Mouse (Mus musculus) CD8-positive naive resting alpha-beta T cell, adult 2 months (primary cell): ENCODE data around the gene RPS10-NUDT3.

Experiments
- DNase-seq, 2 experiments: peaks; one replicate each; pipeline ENCODE4 v3.0.0; 2022; ENCODE audit warnings: low read depth in 2 of 2, low spot score in 2 of 2

The RPS10-NUDT3 gene

GRCm38 (mm10) chr17:27611519-27611884 lies 23.5 kb downstream of the RPS10-NUDT3 start:
- DNase-seq = no peak

GRCm38 (mm10) chr17:27610679-27611518 lies 24.1 kb downstream of the RPS10-NUDT3 start:
- DNase-seq = no peak

- DNase-seq = no peak
These were observed 25.4 kb downstream of the RPS10-NUDT3 start for GRCm38 (mm10) chr17:27609576-27609975.

- no peak for DNase-seq
These were observed 31.3 kb downstream of the RPS10-NUDT3 start for GRCm38 (mm10) chr17:27603522-27604234.

- DNase-seq = no peak
These were observed 32.0 kb downstream of the RPS10-NUDT3 start for GRCm38 (mm10) chr17:27603036-27603435.

GRCm38 (mm10) chr17:27600869-27601268 lies 34.2 kb downstream of the RPS10-NUDT3 start:
- no peak for DNase-seq

- no peak for DNase-seq
These were observed 34.7 kb downstream of the RPS10-NUDT3 start for GRCm38 (mm10) chr17:27600286-27600685.

GRCm38 (mm10) chr17:27596376-27597190 lies 38.4 kb downstream of the RPS10-NUDT3 start:
- no peak for DNase-seq

GRCm38 (mm10) chr17:27595659-27596375 lies 39.2 kb downstream of the RPS10-NUDT3 start:
- no peak for DNase-seq

- DNase-seq = peak in 1 of 2 experiments; percentile 3
These were observed 42.5 kb downstream of the RPS10-NUDT3 start for GRCm38 (mm10) chr17:27592565-27592910.

- peak; percentile 11 to 32 for DNase-seq
These were observed 43.0 kb downstream of the RPS10-NUDT3 start for GRCm38 (mm10) chr17:27591826-27592564.

- no peak for DNase-seq
These were observed 46.8 kb downstream of the RPS10-NUDT3 start for GRCm38 (mm10) chr17:27588231-27588630.

- DNase-seq = no peak
These were observed 47.8 kb downstream of the RPS10-NUDT3 start for GRCm38 (mm10) chr17:27587252-27587651.

- no peak for DNase-seq
These were observed 48.4 kb downstream of the RPS10-NUDT3 start for GRCm38 (mm10) chr17:27586661-27587060.

- DNase-seq = no peak
These were observed 51.7 kb downstream of the RPS10-NUDT3 start for GRCm38 (mm10) chr17:27583185-27583894.

GRCm38 (mm10) chr17:27580392-27581068 lies 54.5 kb downstream of the RPS10-NUDT3 start:
- DNase-seq = no peak

- DNase-seq = no peak
These were observed 55.2 kb downstream of the RPS10-NUDT3 start for GRCm38 (mm10) chr17:27579816-27580215.

- no peak for DNase-seq
These were observed 56.5 kb downstream of the RPS10-NUDT3 start for GRCm38 (mm10) chr17:27578487-27578886.

- no peak for DNase-seq
These were observed 57.6 kb downstream of the RPS10-NUDT3 start for GRCm38 (mm10) chr17:27577468-27577867.
